17 mouse cellular contexts compared by ENCODE assay signal in genomic region chr3:142164981-142165380, GRCm38 (mm10). TPM values are rescaled to one million over a fixed set of nuclear protein-coding genes. Genes with fewer than 3 reads are reported as not detected.
DNase-seq lines count a peak whose midpoint lies in the region; ATAC-seq lines count a peak whose summit lies in the region.
"Had no signal": no experiment of that assay in that cellular context is flagged by ENCODE, and none has a peak within 500 bp of the region (broad histone marks: within the 10 kb centered on the region; RNA-seq: fewer than 3 reads in every experiment).

No protein-coding gene starts in this region.

- no peak overlapping the region for H3K27ac ChIP-seq in intestine, embryonic 15.5 days
- no peak overlapping the region for H3K27ac ChIP-seq in intestine, embryonic 16.5 days (ENCODE audit: low read length)
- no peak overlapping the region for H3K27ac ChIP-seq in neural tube, embryonic 15.5 days (replicated peaks)
- H3K27ac ChIP-seq: forebrain, embryonic 10.5 days; heart, embryonic 15.5 days; macrophage; midbrain, embryonic 13.5 days had no signal

- no peak for DNase-seq in neural tube, embryonic 10.5 days (ENCODE audit: extremely low spot score, low spot score)
- no peak for DNase-seq in urinary bladder, postnatal 4 days (ENCODE audit: low spot score in 2 of 2)
- DNase-seq: adrenal gland, postnatal 25 days; cerebellum, postnatal 10 days; liver; lung, adult 2 months had no signal

- H3K27me3 ChIP-seq in intestine, embryonic 15.5 days (replicated peaks): no peaks in the 10 kb centered on the region
- H3K27me3 ChIP-seq in intestine, embryonic 16.5 days (replicated peaks; ENCODE audit: control insufficient read depth, insufficient read depth, low read length): 0 out of 2 replicates have a peak, but pooled peaks cover 2% of the 10 kb centered on the region
- H3K27me3 ChIP-seq in neural tube, embryonic 15.5 days (replicated peaks): no peaks in the 10 kb centered on the region

- no peaks in the 10 kb centered on the region for H3K36me3 ChIP-seq in intestine, embryonic 15.5 days
- no peaks in the 10 kb centered on the region for H3K36me3 ChIP-seq in intestine, embryonic 16.5 days (ENCODE audit: control insufficient read depth, insufficient read depth, low read length)
- no peaks in the 10 kb centered on the region for H3K36me3 ChIP-seq in neural tube, embryonic 15.5 days
- H3K36me3 ChIP-seq: heart, embryonic 15.5 days; midbrain, embryonic 13.5 days had no signal

- H3K4me1 ChIP-seq in intestine, embryonic 15.5 days (replicated peaks): peaks cover 10% of the 10 kb centered on the region; the same call in 1 of the 2 replicates
- H3K4me1 ChIP-seq in intestine, embryonic 16.5 days (ENCODE audit: control insufficient read depth, insufficient read depth, low read length): peaks cover 16% of the 10 kb centered on the region
- peaks cover 17% of the 10 kb centered on the region for H3K4me1 ChIP-seq in neural tube, embryonic 15.5 days

- H3K9ac ChIP-seq in intestine, embryonic 15.5 days: no peak overlapping the region
- H3K9ac ChIP-seq in intestine, embryonic 16.5 days (ENCODE audit: low read depth, low read length): no peak overlapping the region
- no peak overlapping the region for H3K9ac ChIP-seq in neural tube, embryonic 15.5 days (replicated peaks)
- H3K9ac ChIP-seq: heart, embryonic 15.5 days; midbrain, embryonic 13.5 days had no signal

- no peaks in the 10 kb centered on the region for H3K9me3 ChIP-seq in intestine, embryonic 15.5 days
- no peaks in the 10 kb centered on the region for H3K9me3 ChIP-seq in intestine, embryonic 16.5 days (ENCODE audit: control insufficient read depth, low read length)
- H3K9me3 ChIP-seq in neural tube, embryonic 15.5 days (replicated peaks): no peaks in the 10 kb centered on the region
- H3K9me3 ChIP-seq: forebrain, embryonic 10.5 days; heart, embryonic 15.5 days; midbrain, embryonic 13.5 days had no signal

- H3K4me2 ChIP-seq in intestine, embryonic 15.5 days (replicated peaks): no peak overlapping the region
- H3K4me2 ChIP-seq in intestine, embryonic 16.5 days (ENCODE audit: low read depth, low read length): no peak overlapping the region
- H3K4me2 ChIP-seq in neural tube, embryonic 15.5 days: peak overlapping the region; percentile 1; the same call in 1 of the 2 replicates
- H3K4me2 ChIP-seq: heart, embryonic 15.5 days; midbrain, embryonic 13.5 days had no signal

- 0 out of 2 replicates have a peak, but pooled peaks have one; percentile 1 for ATAC-seq in intestine, embryonic 15.5 days
- no peak for ATAC-seq in intestine, embryonic 16.5 days
- ATAC-seq in neural tube, embryonic 15.5 days (ENCODE audit: low FRiP score): no peak
- peak; percentile 33 to 58; a peak in 3 of 4 replicates for ATAC-seq in hematopoietic stem cell, adult 5-6 weeks (replicated peaks in 1 of 2; ENCODE audit: insufficient read depth in 1 of 2, low FRiP score in 2 of 2, low TSS enrichment in 1 of 2, low read depth in 1 of 2, poor library complexity in 2 of 2, severe bottlenecking in 2 of 2)
- no peak for ATAC-seq in erythroid progenitor cell, adult 5-6 weeks (replicated peaks; ENCODE audit: low FRiP score, poor library complexity, severe bottlenecking)
- ATAC-seq: inflammation-experienced regulatory T-cells, adult 6 months; midbrain, embryonic 13.5 days had no signal

- no peak overlapping the region for H3K4me3 ChIP-seq in intestine, embryonic 15.5 days (replicated peaks)
- no peak overlapping the region for H3K4me3 ChIP-seq in intestine, embryonic 16.5 days (ENCODE audit: low read length)
- H3K4me3 ChIP-seq in neural tube, embryonic 15.5 days (replicated peaks): no peak overlapping the region
- H3K4me3 ChIP-seq: forebrain, embryonic 10.5 days; heart, embryonic 15.5 days; midbrain, embryonic 13.5 days had no signal

- 63% methylated on average over 9 of the region's 9 CpGs for WGBS in intestine, embryonic 15.5 days
- 62% methylated on average over 9 of the region's 9 CpGs for WGBS in intestine, embryonic 16.5 days
- 64% methylated on average over 9 of the region's 9 CpGs for WGBS in neural tube, embryonic 15.5 days

RNA-seq across cellular contexts. Expression of gene Bmpr1b, which starts 4.2 kb away (rescaled TPM):
- polyA plus RNA-seq in intestine, embryonic 15.5 days (2015; fragmentation: Nextera tagmentation; extraction: Ambion mirVana): 1.1 and 1.3 TPM in 2 replicates
- polyA plus RNA-seq in intestine, embryonic 16.5 days (2015; fragmentation: Nextera tagmentation; extraction: Ambion mirVana): 0.71 and 1.1 TPM in 2 replicates
- 4.6 and 4.8 TPM in 2 replicates for polyA plus RNA-seq in neural tube, embryonic 15.5 days (2015; fragmentation: Nextera tagmentation; extraction: Ambion mirVana)
- not detected in 2 replicates for total RNA-seq in hematopoietic stem cell, adult 5-6 weeks (2017)
- not detected in 2 replicates for total RNA-seq in erythroid progenitor cell, adult 5-6 weeks (2015; ENCODE audit: low replicate concordance)
- total RNA-seq in erythroid progenitor cell, adult 5-6 weeks (2017; ENCODE audit: low replicate concordance): not detected in 2 replicates
- total RNA-seq: MEL had no signal
- polyA plus RNA-seq: inflammation-experienced regulatory T-cells, adult 6 months; macrophage had no signal

Comparison
In these comparisons a context has a peak if more than half of its experiments do, and no peak if none do; other contexts are left out.
1. ATAC-seq: peak in intestine, embryonic 15.5 days (single experiment) and hematopoietic stem cell, adult 5-6 weeks (2 of 2); none in intestine, embryonic 16.5 days (single experiment), neural tube, embryonic 15.5 days (single experiment) and erythroid progenitor cell, adult 5-6 weeks (single experiment).